Mouse (Mus musculus): ENCODE results near the gene Fkrp. TPM values are rescaled to one million over a fixed set of nuclear protein-coding genes. Genes with fewer than 3 reads are reported as not detected.

Fkrp gene
- polyA plus RNA-seq, 1 experiment: 47.7 TPM

DNA sequence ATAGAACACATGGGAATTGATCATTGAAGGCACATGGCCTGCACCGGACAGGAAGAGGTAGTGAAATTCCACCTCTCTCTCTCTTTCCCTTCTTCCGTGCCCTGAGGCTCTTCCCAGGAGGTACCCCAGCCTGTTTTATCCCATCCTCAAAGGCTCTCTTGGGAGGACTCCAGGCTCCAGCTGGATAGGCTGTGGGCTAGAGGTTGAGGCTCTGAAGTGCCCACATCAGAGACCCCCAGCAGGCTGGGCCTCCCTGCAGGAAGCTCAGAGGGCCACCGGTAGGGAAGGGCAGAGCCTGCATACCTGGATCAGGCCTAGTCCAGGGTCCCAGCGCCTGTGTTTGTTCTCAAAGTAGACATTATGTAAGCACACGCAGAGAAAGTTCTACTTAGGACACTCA is 54.9 kb downstream of the Fkrp start:
- TF ChIP-seq POLR2A (IDR thresholded peaks at IDR 0.05; ENCODE audit: borderline replicate concordance, extremely low read depth, insufficient read depth, insufficient read length, poor library complexity, severe bottlenecking): no peak

DNA sequence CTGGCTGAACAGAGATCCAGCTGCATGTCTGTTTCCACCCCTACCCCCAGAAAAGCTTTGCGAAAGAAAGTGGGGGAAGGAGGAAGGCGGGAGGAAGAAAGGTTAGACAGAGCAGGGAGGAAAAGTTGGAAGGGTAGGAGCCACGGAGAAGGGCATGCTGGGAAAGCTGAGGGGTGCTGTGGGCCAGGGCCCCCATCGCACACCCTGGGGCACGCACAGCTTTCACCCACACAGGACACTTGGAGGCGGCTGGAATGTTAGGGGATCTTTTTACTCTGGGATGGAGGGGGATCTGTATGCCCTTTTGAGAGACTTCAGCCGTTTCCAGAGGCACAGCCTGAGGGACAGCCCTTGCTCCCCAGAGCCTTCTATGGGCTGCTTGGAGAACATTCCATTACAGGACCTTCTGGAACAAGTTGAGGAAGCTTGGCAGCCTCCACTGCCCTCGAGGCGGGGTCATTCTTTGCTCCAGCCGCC is 55.5 kb downstream of the Fkrp start:
- TF ChIP-seq CTCF (IDR thresholded peaks at IDR 0.05; ENCODE audit: borderline replicate concordance, extremely low read depth, insufficient read depth, insufficient read length): no peak
- TF ChIP-seq POLR2A (IDR thresholded peaks at IDR 0.05; ENCODE audit: borderline replicate concordance, extremely low read depth, insufficient read depth, insufficient read length, poor library complexity, severe bottlenecking): no peak
- no peak for DNase-seq (ENCODE audit: low read depth)

More for the DNA sequence above, 54.9 kb downstream of the Fkrp start:
- DNase-seq (ENCODE audit: low read depth): no peak

DNA sequence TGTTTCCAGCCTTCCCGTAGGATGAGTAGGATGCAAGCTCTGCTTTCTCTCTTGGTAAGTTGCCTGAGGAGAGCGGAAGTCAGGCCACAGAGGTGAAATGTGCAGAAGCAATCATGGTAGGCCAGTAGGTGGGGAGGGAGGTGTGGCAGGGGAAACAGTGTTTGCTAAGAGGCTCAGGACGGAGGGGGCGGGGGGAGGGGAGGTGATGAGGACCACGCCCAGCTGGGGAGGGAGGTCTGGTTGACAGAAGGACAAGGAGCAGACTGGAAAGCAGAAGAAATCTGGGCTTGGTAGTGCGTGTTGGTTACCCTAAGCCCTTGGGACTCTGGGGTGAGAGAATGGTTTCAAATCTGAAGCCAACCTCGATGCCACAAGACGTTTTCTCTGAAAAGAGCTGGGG is 56.2 kb downstream of the Fkrp start:
- no peak for TF ChIP-seq POLR2A (IDR thresholded peaks at IDR 0.05; ENCODE audit: borderline replicate concordance, extremely low read depth, insufficient read depth, insufficient read length, poor library complexity, severe bottlenecking)
- TF ChIP-seq CTCF (IDR thresholded peaks at IDR 0.05; ENCODE audit: borderline replicate concordance, extremely low read depth, insufficient read depth, insufficient read length): no peak
- DNase-seq (ENCODE audit: low read depth): no peak

Other genes starting within 250 kb of the Fkrp start
- 48.1 and 75.2 TPM in 2 replicates for gene Arhgap35, start 201.7 kb downstream of the Fkrp start, polyA plus RNA-seq (2012; rRNA removed)
- not detected in 2 replicates for gene Ceacam15, start 141.0 kb downstream of the Fkrp start, polyA plus RNA-seq (2012; rRNA removed)
- gene Ceacam9, start 94.8 kb downstream of the Fkrp start, polyA plus RNA-seq (2012; rRNA removed): 0.48 TPM in 1 of 2 replicates, not detected in the other
- 455 and 489 TPM in 2 replicates for gene Ap2s1, start 78.3 kb downstream of the Fkrp start, polyA plus RNA-seq (2012; rRNA removed)
- gene Slc1a5, start 35.4 kb downstream of the Fkrp start, polyA plus RNA-seq (2012; rRNA removed): 18.7 and 32.3 TPM in 2 replicates
- gene Strn4, start 843 bp downstream of the Fkrp start, polyA plus RNA-seq (2012; rRNA removed): 306 and 379 TPM in 2 replicates
- gene Prkd2, start 26.2 kb upstream of the Fkrp start, polyA plus RNA-seq (2012; rRNA removed): 13.9 and 14.0 TPM in 2 replicates
- gene Dact3, start 58.6 kb upstream of the Fkrp start, polyA plus RNA-seq (2012; rRNA removed): 41.7 and 43.6 TPM in 2 replicates
- 11.5 and 15.5 TPM in 2 replicates for gene Gng8, start 75.1 kb upstream of the Fkrp start, polyA plus RNA-seq (2012; rRNA removed)
- 0.47 and 0.75 TPM in 2 replicates for gene Ptgir, start 89.8 kb upstream of the Fkrp start, polyA plus RNA-seq (2012; rRNA removed)
- gene Calm3, start 107.4 kb upstream of the Fkrp start, polyA plus RNA-seq (2012; rRNA removed): 580 and 837 TPM in 2 replicates
- gene Pnmal2, start 128.0 kb upstream of the Fkrp start, polyA plus RNA-seq (2012; rRNA removed): 44.9 and 96.9 TPM in 2 replicates
- gene Pnmal1, start 142.9 kb upstream of the Fkrp start, polyA plus RNA-seq (2012; rRNA removed): 28.0 and 34.5 TPM in 2 replicates
- gene Gm42372, start 166.4 kb upstream of the Fkrp start, polyA plus RNA-seq (2012; rRNA removed): 5.2 and 19.6 TPM in 2 replicates
- 6.4 and 8.6 TPM in 2 replicates for gene Ccdc8, start 176.0 kb upstream of the Fkrp start, polyA plus RNA-seq (2012; rRNA removed)
- gene Ppp5c, start 211.2 kb upstream of the Fkrp start, polyA plus RNA-seq (2012; rRNA removed): 164 and 199 TPM in 2 replicates
- 4.1 and 6.9 TPM in 2 replicates for gene Hif3a, start 245.7 kb upstream of the Fkrp start, polyA plus RNA-seq (2012; rRNA removed)

Measured in brain, embryonic 14.5 days (tissue).